Mouse (Mus musculus) B cell, adult 67 days (primary cell): ENCODE measurements around the gene Gm10134. TPM values are rescaled to one million over a fixed set of nuclear protein-coding genes. Genes with fewer than 3 reads are reported as not detected.

Experiments used
- total RNA-seq, 2 experiments: library from RNA; stranded (reverse); gene quantifications; 4 replicates each; pipeline ENCODE4 v1.2.4; 2023

Gm10134 gene
- total RNA-seq, result 1 to 10 TPM in 1 of 2 experiments, not detected in 1; 3.0 TPM

DNA sequence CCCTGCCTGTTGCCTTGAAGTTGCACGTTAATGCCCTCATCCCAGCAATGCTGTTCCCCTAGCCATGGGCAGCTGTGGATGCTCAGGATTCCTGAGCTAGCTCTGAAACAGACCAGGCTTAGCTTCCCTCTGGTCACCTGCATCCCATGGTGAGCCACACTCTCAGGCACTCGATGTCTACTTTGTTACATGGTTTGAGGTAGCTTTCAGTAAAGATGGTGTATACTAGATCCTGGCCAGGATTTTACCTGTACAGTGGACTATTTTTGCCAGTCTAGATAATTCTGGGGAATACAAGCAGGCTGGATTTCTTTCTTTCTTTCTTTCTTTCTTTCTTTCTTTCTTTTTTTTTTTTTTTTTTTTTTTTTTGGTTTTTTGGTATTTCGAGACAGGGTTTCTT is at the start of gene Gm10134:
TSS of gene Gm10134 (plus strand) at position 301 of the 400 bp plus-strand sequence.

DNA sequence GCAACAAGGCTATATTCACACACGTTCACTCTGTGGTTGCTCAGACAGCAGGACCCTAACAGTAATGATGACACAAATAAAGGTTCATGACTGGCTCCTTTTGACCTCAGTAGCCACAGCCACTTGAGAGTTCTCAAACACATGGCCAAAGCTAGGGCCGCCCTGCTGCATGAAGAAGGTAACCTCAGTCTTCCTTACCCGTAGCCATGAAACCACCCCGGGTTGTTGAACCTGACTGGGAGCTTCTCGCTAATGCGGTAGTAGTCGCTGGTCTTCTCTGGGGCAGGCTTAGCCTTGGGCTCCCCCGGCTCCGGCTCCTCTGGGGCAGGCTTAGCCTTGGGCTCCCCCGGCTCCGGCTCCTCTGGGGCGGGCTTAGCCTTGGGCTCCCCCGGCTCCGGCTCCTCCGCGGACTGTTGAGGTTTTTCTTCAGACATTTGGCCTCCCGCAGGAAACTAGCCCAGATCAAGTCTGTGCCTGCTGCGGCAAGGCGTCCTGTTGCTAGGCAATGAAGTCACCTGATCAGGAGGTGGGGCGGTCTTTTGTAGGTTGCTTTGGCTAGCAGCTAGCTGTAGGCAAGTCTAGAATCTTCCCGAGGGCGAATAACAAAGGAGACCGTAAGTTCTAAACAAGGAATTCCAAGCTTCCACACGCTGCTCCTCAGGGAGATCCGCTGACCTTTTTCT is 39.9 kb upstream of the Gm10134 start, which contains the start of gene 1700007K13Rik:
TSS of gene 1700007K13Rik (minus strand) at position 497 of the 683 bp plus-strand sequence.

DNA sequence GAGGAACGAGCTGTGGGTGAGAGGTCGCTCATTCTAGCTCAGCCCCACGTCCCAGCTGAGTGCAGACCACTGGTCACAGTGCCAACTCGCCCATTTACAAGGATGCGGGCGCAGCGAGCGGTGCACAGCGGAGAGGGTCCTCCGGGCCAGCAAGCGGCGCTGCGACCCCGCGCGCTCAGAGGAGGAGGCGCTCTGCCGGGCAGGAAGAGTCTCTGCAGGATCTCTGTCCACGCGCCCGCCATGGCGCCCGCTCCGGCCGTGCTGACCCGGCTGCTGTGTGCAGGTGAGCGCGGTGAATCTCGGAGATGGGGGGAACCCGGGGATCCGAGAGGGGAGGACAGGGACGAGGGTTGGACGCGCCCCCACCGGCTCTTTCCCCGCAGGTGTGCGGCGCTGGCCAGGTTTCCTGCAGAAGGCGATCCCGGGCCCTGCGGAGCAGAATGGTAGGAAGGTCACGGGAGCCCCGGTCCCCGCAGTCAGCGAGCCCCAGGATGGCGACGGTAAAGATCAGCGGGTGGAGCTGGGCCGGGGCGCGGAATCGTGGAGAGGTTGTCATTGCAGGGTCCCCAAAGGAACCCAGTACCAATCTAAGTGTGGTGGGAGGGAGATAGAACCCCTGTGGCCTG is 37.9 kb upstream of the Gm10134 start, which contains the start of gene Mrps2:
TSS of gene Mrps2 (plus strand) at position 207 of the 626 bp plus-strand sequence.

DNA sequence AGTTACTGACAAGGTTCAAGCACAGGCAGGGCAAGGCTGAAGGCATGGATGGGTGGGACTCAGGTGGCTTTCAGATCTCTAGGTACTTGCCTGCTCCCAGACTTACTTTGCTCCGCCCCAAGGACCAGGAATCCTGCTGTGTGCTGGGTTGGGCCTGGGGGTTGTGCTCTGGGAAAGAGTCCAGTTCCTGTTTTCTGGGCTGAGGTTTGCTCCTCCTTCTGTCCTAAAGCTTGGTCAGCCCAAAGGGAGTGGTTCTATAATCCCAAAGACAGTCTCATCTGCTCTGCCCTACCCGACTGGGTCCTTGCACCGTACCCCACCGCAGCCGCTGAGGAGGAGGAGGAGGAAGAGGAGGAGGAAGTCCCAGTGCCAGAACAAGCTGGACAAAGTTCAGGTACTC is 9.2 kb upstream of the Gm10134 start, which contains the start of gene Gbgt1:
TSS of gene Gbgt1 (plus strand) at position 221 of the 400 bp plus-strand sequence.

DNA sequence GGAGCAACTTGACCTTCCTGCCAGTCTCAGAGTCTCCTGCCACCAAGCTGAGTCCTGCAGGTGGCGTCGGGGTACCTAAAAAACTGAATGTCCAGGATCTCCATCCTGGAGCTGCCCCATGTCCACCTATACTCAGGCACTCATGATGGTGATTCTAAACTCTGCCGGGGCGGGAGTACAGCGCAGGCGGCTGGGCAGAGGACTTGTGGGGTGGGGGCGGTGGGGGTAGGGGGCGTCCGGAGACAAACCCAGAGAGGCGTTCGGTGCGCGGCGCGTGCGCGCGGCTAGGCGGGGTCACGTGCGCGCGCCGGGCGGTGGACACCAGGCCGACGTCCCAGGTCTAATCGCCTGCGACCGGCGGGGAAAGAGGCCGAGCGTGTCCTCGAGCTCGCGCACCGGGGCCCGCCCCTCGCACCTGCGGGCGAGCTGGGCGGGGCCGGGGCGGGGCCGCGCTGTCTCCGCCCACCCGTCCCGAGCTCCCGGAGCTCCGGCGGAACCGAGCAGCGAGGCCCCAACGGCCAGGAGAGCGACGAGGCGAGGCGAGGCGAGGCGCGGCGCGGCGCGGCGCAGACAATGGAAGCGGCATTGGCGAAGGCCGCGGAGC is 7.0 kb downstream of the Gm10134 start, which contains the start of gene Ralgds:
TSS of gene Ralgds (plus strand) at position 328 of the 604 bp plus-strand sequence.

Other genes starting within 250 kb of the Gm10134 start
- gene Ppp1r26, start 59.3 kb upstream of the Gm10134 start, total RNA-seq, result under 1 TPM in 1 of 2 experiments, not detected in 1; 0.09 TPM
- gene 1700007K13Rik, start 39.8 kb upstream of the Gm10134 start, total RNA-seq, result not detected
- 10 to 100 TPM; 25.9 to 27.7 TPM for gene Mrps2, start 38.0 kb upstream of the Gm10134 start, total RNA-seq
- gene Gbgt1, start 9.2 kb upstream of the Gm10134 start, total RNA-seq, result not detected
- 100 to 1,000 TPM in 1 of 2 experiments, 10 to 100 TPM in 1; 68.6 to 101 TPM for gene Ralgds, start 7.0 kb downstream of the Gm10134 start, total RNA-seq
- not detected for gene Cel, start 57.3 kb downstream of the Gm10134 start, total RNA-seq
- gene Gtf3c5, start 77.7 kb downstream of the Gm10134 start, total RNA-seq, result 10 to 100 TPM; 27.5 to 31.1 TPM
- gene Gfi1b, start 115.9 kb downstream of the Gm10134 start, total RNA-seq, result not detected
- gene Tsc1, start 135.1 kb downstream of the Gm10134 start, total RNA-seq, result 10 to 100 TPM; 43.8 to 51.3 TPM
- 1 to 10 TPM; 2.6 to 3.2 TPM for gene Spaca9, start 193.6 kb downstream of the Gm10134 start, total RNA-seq
- gene Ak8, start 194.1 kb downstream of the Gm10134 start, total RNA-seq, result 1 to 10 TPM in 1 of 2 experiments, under 1 TPM in 1; 0.99 to 1.7 TPM